Mouse (Mus musculus) heart, adult 8-10 months (tissue): ENCODE measurements around the gene Pak6. TPM values are rescaled to one million over a fixed set of nuclear protein-coding genes. Genes with fewer than 3 reads are reported as not detected.
"Not testable (repeated sequence)": the region's sequence is repeated elsewhere in the genome, so short reads cannot be mapped to it uniquely, and the experiment has no call there.

ENCODE experiments used
- DNase-seq: peaks from one replicate; pipeline ENCODE4 v3.0.0; 2022; ENCODE audit warnings: low spot score
- total RNA-seq, 4 experiments: library from RNA; stranded (reverse); gene quantifications; 2 replicates each; pipeline ENCODE4 v1.2.4; 2022

Gene Pak6
- 10 to 100 TPM in 3 of 4 experiments, 1 to 10 TPM in 1; 7.5 to 13.4 (median 11.4) TPM for total RNA-seq

- DNase-seq: no peak
These were observed at the start of gene Pak6 for GRCm38 (mm10) chr2:118662902-118663803. Gene Pak6 (plus strand): TSS chr2:118663303.

GRCm38 (mm10) chr2:118618013-118618412 lies 45.1 kb upstream of the Pak6 start:
- no peak for DNase-seq

- no peak for DNase-seq
These were observed 43.0 kb upstream of the Pak6 start for GRCm38 (mm10) chr2:118620101-118620500.

GRCm38 (mm10) chr2:118620608-118621007 lies 42.5 kb upstream of the Pak6 start:
- DNase-seq: no peak

GRCm38 (mm10) chr2:118629276-118629675 lies 33.8 kb upstream of the Pak6 start:
- DNase-seq: no peak

GRCm38 (mm10) chr2:118633441-118633840 lies 29.7 kb upstream of the Pak6 start:
- DNase-seq: no peak

- no peak for DNase-seq
These were observed 25.8 kb upstream of the Pak6 start for GRCm38 (mm10) chr2:118637258-118637657.

- DNase-seq: peak; percentile 59
These were observed 25.1 kb upstream of the Pak6 start for GRCm38 (mm10) chr2:118637888-118638526.

GRCm38 (mm10) chr2:118638686-118639085 lies 24.4 kb upstream of the Pak6 start:
- peak; percentile 49 for DNase-seq

- no peak for DNase-seq
These were observed 22.0 kb upstream of the Pak6 start for GRCm38 (mm10) chr2:118641147-118641546.

GRCm38 (mm10) chr2:118642431-118642830 lies 20.7 kb upstream of the Pak6 start:
- DNase-seq: no peak

GRCm38 (mm10) chr2:118642942-118643341 lies 20.2 kb upstream of the Pak6 start:
- no peak for DNase-seq

GRCm38 (mm10) chr2:118646665-118647064 lies 16.4 kb upstream of the Pak6 start:
- no peak for DNase-seq

- not testable (repeated sequence) for DNase-seq
These were observed 12.4 kb upstream of the Pak6 start for GRCm38 (mm10) chr2:118650697-118651096.

GRCm38 (mm10) chr2:118656688-118657281 lies 6.3 kb upstream of the Pak6 start:
- no peak for DNase-seq

GRCm38 (mm10) chr2:118658457-118658856 lies 4.6 kb upstream of the Pak6 start:
- DNase-seq: no peak

GRCm38 (mm10) chr2:118659077-118659476 lies 4.0 kb upstream of the Pak6 start:
- peak; percentile 70 for DNase-seq

GRCm38 (mm10) chr2:118659493-118659892 lies 3.6 kb upstream of the Pak6 start:
- no peak for DNase-seq

GRCm38 (mm10) chr2:118659998-118660452 lies 3.1 kb upstream of the Pak6 start:
- peak; percentile 63 for DNase-seq

GRCm38 (mm10) chr2:118661891-118662290 lies 1.2 kb upstream of the Pak6 start:
- DNase-seq: no peak

GRCm38 (mm10) chr2:118663804-118664766 lies 982 bp downstream of the Pak6 start:
- DNase-seq: peak; percentile 44
